Mouse (Mus musculus): ENCODE data around the gene Retreg2.

The Retreg2 gene

GRCm38 (mm10) chr1:75168472-75169464, 26.2 kb downstream of the Retreg2 start, which contains the start of gene Zfand2b:
Gene Zfand2b (plus strand): TSS chr1:75168646.
- DNase-seq = peak; percentile 98

GRCm38 (mm10) chr1:75179334-75180104, 36.9 kb downstream of the Retreg2 start:
- peak; percentile 46 for DNase-seq

GRCm38 (mm10) chr1:75180105-75180590, 37.6 kb downstream of the Retreg2 start, which contains the start of gene Abcb6:
Gene Abcb6 (minus strand): TSS chr1:75180392.
- DNase-seq = peak; percentile 78

- DNase-seq = no peak
These were observed 38.2 kb downstream of the Retreg2 start for GRCm38 (mm10) chr1:75180741-75181140.

- DNase-seq = no peak
These were observed 38.8 kb downstream of the Retreg2 start for GRCm38 (mm10) chr1:75181377-75181870.

- no peak for DNase-seq
These were observed 39.6 kb downstream of the Retreg2 start for GRCm38 (mm10) chr1:75182160-75182559.

- DNase-seq = no peak
These were observed 42.9 kb downstream of the Retreg2 start for GRCm38 (mm10) chr1:75185495-75185894.

GRCm38 (mm10) chr1:75187126-75187525, 44.5 kb downstream of the Retreg2 start:
- no peak for DNase-seq

- DNase-seq = no peak
These were observed 45.4 kb downstream of the Retreg2 start for GRCm38 (mm10) chr1:75187914-75188483.

- DNase-seq = no peak
These were observed 48.0 kb downstream of the Retreg2 start for GRCm38 (mm10) chr1:75190577-75190976.

- DNase-seq = no peak
These were observed 48.7 kb downstream of the Retreg2 start for GRCm38 (mm10) chr1:75191258-75191621.

- peak; percentile 93 for DNase-seq
These were observed 49.2 kb downstream of the Retreg2 start, which contains the start of the genes Ankzf1 and Atg9a for GRCm38 (mm10) chr1:75191622-75192402. Gene Ankzf1 (plus strand): TSS chr1:75192151. Gene Atg9a (minus strand): TSS chr1:75192196.

GRCm38 (mm10) chr1:75192452-75192851, 49.9 kb downstream of the Retreg2 start:
- DNase-seq = no peak

Measured in cerebellum, adult 8-10 months (tissue).